Mouse (Mus musculus): Measurements from ENCODE around the gene Cct5. TPM values are rescaled to one million over a fixed set of nuclear protein-coding genes. Genes with fewer than 3 reads are reported as not detected.

Cct5 gene
- total RNA-seq, 2 experiments from 2014 or later: 142 to 150 TPM

DNA sequence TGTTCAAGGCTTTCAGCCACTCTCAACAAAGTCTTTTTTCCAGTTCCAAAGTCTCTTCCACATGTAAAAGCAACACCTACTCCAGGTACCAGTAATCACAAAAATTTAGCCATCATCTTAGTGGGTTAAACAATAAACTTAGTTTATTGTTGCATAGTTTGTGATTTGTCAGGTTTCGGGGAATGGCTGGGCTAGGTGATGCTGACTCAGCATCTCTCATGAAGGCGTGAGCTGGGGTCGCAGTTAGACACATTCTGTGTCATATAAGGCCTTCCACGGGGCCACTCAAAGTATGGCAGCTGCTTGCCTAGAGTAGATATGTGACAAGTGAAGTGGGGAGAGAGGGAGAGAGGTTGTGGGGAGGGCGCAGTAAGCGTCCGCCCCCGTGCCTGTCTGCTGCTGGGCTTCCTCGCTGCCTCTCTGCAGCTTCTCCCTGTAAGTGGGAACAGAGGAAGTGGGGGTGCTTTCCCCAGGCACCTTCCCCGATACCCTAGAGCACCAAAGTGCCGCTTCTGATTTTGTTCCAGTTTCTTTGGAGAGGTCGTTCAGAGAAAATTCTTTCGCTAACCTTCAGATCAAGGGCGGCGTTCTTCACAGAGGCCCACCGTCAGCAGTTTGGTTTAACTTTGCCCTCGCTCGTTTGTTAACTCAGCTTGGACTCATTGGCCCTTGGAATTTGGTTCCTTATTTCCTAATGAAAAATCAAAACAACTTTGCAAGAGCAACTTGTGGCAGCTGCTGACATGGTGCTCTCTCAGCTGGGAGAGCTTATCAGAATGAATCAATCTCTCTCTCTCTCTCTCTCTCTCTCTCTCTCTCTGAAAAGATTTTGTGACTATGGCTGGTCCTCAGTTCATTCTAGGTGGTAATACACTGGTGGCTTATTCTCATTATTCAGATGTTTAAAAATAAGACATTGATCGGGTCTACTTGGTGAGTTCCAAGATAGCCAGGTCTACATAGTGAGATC lies 37.7 kb downstream of the Cct5 start:
- DNase-seq: no peak

DNA sequence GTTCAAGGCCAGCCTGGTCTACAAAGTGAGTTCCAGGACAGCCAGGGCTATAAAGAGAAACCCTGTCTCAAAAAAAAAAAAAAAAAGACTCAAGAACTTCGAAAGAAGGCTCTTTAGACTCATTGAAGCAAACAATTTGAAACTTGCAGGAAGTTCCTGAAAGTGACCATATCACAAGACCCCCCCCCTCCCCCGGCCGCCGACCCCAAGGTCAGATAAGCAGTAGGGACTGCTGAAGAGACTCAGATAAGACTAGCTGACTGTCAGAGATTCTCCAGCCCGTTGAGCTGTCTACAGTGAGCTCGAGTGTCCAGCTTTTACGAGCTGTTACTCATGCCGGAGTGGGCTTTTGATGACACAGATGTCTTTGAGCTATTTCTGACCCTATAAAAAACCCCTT lies 38.8 kb downstream of the Cct5 start:
- DNase-seq: no peak

DNA sequence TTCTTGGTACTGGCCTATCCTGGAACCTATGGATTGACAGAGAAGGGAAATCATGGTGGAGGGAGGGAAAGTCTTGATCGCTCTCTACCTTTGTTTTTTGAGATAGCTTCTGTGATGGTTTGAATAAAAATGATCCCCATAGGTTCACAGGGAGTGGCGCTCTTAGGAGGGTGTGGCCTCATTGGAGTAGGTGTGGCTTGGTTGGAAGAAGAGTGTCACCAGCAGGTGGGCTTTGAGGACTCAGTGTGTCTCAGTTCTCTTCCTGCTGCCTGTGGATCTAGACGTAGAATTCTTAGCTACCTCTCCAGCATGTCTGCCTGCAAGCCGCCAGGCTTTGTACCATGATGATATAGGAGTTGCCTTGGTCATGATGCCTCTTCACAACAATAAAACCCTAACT lies 39.6 kb downstream of the Cct5 start:
- DNase-seq: no peak

GRCm38 (mm10) chr15:31561390-31561789 lies 40.2 kb downstream of the Cct5 start:
- DNase-seq: no peak

- no peak for DNase-seq
Observed at GRCm38 (mm10) chr15:31554855-31555254, 46.7 kb downstream of the Cct5 start.

- no peak for DNase-seq
Observed at GRCm38 (mm10) chr15:31550381-31550780, 51.2 kb downstream of the Cct5 start.

DNA sequence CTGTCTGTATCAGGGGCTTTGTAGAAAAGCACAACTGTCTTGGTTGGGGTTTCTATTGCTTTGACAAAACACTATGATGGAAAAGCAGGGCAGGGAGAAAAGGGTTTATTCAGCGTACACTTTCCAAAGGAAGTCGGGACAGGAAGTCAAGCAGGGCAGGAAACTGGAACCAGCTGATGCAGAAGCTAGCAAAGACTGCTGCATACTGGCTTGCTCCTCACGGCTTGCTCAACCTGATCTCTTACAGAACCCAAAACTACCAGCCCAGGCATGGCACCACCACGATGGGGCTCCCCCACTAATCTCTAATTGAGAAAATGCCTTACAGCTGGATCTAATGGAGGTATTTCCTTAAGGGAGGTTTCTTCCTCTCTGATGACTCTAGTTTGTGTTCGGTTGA lies 54.2 kb downstream of the Cct5 start:
- no peak for DNase-seq

GRCm38 (mm10) chr15:31546291-31546690 lies 55.3 kb downstream of the Cct5 start:
- no peak for DNase-seq

DNA sequence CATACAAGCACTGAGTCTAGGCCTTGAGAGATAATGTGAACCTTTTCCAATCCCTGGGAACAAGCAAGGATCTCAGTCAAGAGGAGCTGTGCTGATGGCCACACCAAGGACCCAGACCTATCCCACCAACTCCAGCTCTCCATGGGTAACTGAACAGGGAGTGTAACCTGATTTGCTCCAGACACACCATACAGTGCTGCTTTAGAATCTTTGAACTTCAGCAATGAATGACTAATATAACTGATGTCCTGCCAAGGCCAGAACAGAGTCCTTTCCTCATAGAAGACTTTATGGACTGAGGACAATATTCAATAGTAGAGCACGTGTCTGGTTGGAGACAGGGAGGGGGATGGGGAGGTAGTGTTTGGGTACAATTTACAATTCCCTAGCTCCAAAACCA lies 56.5 kb downstream of the Cct5 start:
- no peak for DNase-seq

DNA sequence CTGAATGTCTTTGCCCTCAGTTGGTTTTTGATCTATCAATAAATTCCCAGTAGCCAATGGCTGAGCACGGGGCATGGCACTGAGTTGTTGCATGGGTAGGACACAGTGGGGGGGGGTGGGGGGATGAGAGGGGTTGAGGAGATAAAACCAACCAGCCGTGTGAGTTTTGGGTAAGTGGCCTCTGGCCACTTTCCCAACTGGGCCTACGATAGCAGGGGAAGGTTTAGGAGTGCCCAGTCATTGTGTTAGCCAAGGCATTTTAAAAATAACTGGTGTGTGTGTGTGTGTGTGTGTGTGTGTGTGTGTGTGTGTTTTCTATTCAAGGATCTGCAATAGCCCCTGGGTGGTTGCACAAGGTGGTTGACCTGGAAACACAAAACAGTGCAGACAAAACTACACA lies 58.4 kb downstream of the Cct5 start:
- DNase-seq: peak; percentile 49 to 68

GRCm38 (mm10) chr15:31542013-31542958 lies 59.3 kb downstream of the Cct5 start:
- DNase-seq: no peak

Other genes with a start within 250 kb of the Cct5 start
- 10 to 100 TPM; 25.4 to 31.1 TPM for gene Ankrd33b, start 234.1 kb downstream of the Cct5 start, total RNA-seq (2021)
- gene Ropn1l, start 148.1 kb downstream of the Cct5 start, total RNA-seq (2021): not detected
- gene March6, start 70.8 kb downstream of the Cct5 start, total RNA-seq (2021): 100 to 1,000 TPM; 114 to 116 TPM
- 10 to 100 TPM; 33.7 to 35.8 TPM for gene Cmbl, start 36.4 kb downstream of the Cct5 start, total RNA-seq (2021)
- 10 to 100 TPM; 20.5 to 22.8 TPM for gene Fam173b, start within 50 bp of the Cct5 start, total RNA-seq (2021)